Comparison of ENCODE assay signal across 9 mouse cellular contexts in genomic region chr5:24446630-24447029, GRCm38 (mm10). TPM values are rescaled to one million over a fixed set of nuclear protein-coding genes. Genes with fewer than 3 reads are reported as not detected.
DNase-seq lines count a peak whose midpoint lies in the region; ATAC-seq and TF ChIP-seq lines count a peak whose summit lies in the region.
"Had no signal": no experiment of that assay in that cellular context is flagged by ENCODE, and none has a peak within 500 bp of the region (broad histone marks: within the 10 kb centered on the region; RNA-seq: fewer than 3 reads in every experiment).

No protein-coding gene starts in this region.

- no peak for DNase-seq in lung, embryonic 14.5 days
- DNase-seq in lung, adult 18-20 months: no peak
- no peak for DNase-seq in B cell, adult 2 months
- no peak for DNase-seq in spleen, postnatal 10 days (ENCODE audit: low spot score in 2 of 2)
- DNase-seq: layer of hippocampus, adult 9-11 months had no signal

- H3K27me3 ChIP-seq in erythroblast, embryonic 14.5 days (ENCODE audit: control insufficient read depth): no peaks in the 10 kb centered on the region
- H3K27me3 ChIP-seq in lung, embryonic 14.5 days (ENCODE audit: insufficient read depth, low read length): no peaks in the 10 kb centered on the region
- H3K27me3 ChIP-seq in intestine, postnatal 0 days (replicated peaks; ENCODE audit: control insufficient read depth, insufficient read depth, low read length): no peaks in the 10 kb centered on the region
- H3K27me3 ChIP-seq in myocyte (ENCODE audit: control insufficient read depth, insufficient read depth, insufficient read length): no peaks in the 10 kb centered on the region

- TF ChIP-seq POLR2A in myocyte (IDR thresholded peaks at IDR 0.05; ENCODE audit: insufficient read length, low read depth): no peak

- no peak for TF ChIP-seq CTCF in lung, embryonic 14.5 days (IDR thresholded peaks at IDR 0.05; ENCODE audit: low read depth)
- TF ChIP-seq CTCF in intestine, postnatal 0 days (IDR thresholded peaks at IDR 0.05; ENCODE audit: low read depth): no peak

- H3K4me1 ChIP-seq in erythroblast, embryonic 14.5 days (ENCODE audit: control insufficient read depth): peaks cover 76% of the 10 kb centered on the region
- peaks cover 20% of the 10 kb centered on the region for H3K4me1 ChIP-seq in lung, embryonic 14.5 days (ENCODE audit: insufficient read depth)
- 0 out of 2 replicates have a peak, but pooled peaks cover 17% of the 10 kb centered on the region for H3K4me1 ChIP-seq in intestine, postnatal 0 days (replicated peaks; ENCODE audit: control insufficient read depth, insufficient read depth, low read length)

- H3K79me2 ChIP-seq in myocyte (ENCODE audit: control insufficient read depth, insufficient read depth): peaks cover 14% of the 10 kb centered on the region

- no peaks in the 10 kb centered on the region for H3K9me3 ChIP-seq in erythroblast, embryonic 14.5 days (ENCODE audit: control insufficient read depth, low read length)
- H3K9me3 ChIP-seq in lung, embryonic 14.5 days (ENCODE audit: low read depth, low read length): no peaks in the 10 kb centered on the region
- no peaks in the 10 kb centered on the region for H3K9me3 ChIP-seq in intestine, postnatal 0 days (ENCODE audit: control insufficient read depth)

- no peak overlapping the region for H3K27ac ChIP-seq in lung, embryonic 14.5 days (ENCODE audit: low read depth)
- H3K27ac ChIP-seq in intestine, postnatal 0 days (ENCODE audit: low read depth, low read length): no peak overlapping the region

- H3ac ChIP-seq in myocyte (ENCODE audit: control insufficient read depth, insufficient read length): no peak overlapping the region

- peaks cover 24% of the 10 kb centered on the region for H3K36me3 ChIP-seq in erythroblast, embryonic 14.5 days (ENCODE audit: control insufficient read depth)
- H3K36me3 ChIP-seq in lung, embryonic 14.5 days (ENCODE audit: insufficient read depth): peaks cover 18% of the 10 kb centered on the region
- H3K36me3 ChIP-seq in intestine, postnatal 0 days (ENCODE audit: control insufficient read depth, insufficient read depth): peaks cover 19% of the 10 kb centered on the region; the same call in 1 of the 2 replicates
- H3K36me3 ChIP-seq in myocyte (ENCODE audit: control insufficient read depth, insufficient read depth): peaks cover 8% of the 10 kb centered on the region

- peak overlapping the region; percentile 74; the same call in 1 of the 2 replicates for H3K4me2 ChIP-seq in lung, embryonic 14.5 days
- H3K4me2 ChIP-seq in intestine, postnatal 0 days (replicated peaks; ENCODE audit: low read depth): peak overlapping the region; percentile 69; the same call in 1 of the 2 replicates
- peak overlapping the region; percentile 86 for H3K4me2 ChIP-seq in myocyte (ENCODE audit: low read depth)

- peak overlapping the region; percentile 75 for H3K4me3 ChIP-seq in erythroblast, embryonic 14.5 days (replicated peaks)
- H3K4me3 ChIP-seq in lung, embryonic 14.5 days (ENCODE audit: low read depth, low read length): no peak overlapping the region
- no peak overlapping the region for H3K4me3 ChIP-seq in intestine, postnatal 0 days (ENCODE audit: low read depth, low read length)
- H3K4me3 ChIP-seq in myocyte: peak overlapping the region; percentile 26

- no peak overlapping the region for H3K9ac ChIP-seq in lung, embryonic 14.5 days
- H3K9ac ChIP-seq in intestine, postnatal 0 days (ENCODE audit: low read depth, low read length): no peak overlapping the region

- 85% methylated on average over 7 of the region's 7 CpGs for WGBS in lung, embryonic 14.5 days
- 89% methylated on average over 7 of the region's 7 CpGs for WGBS in intestine, postnatal 0 days

- ATAC-seq in erythroblast, adult 5-6 weeks (replicated peaks; ENCODE audit: low FRiP score, poor library complexity, severe bottlenecking): no peak
- ATAC-seq in lung, embryonic 14.5 days (ENCODE audit: insufficient read depth): no peak
- no peak for ATAC-seq in intestine, postnatal 0 days

TF ChIP-seq in myocyte, 11 proteins besides CTCF, POLR2A, EP300 and RAD21:
- no peak for TF ChIP-seq MYOD1 (IDR thresholded peaks at IDR 0.05; ENCODE audit: control insufficient read depth in 1 of 3, insufficient read length in 2 of 3, low read depth in 2 of 3)
- TF ChIP-seq E2F4 (IDR thresholded peaks at IDR 0.05; ENCODE audit: insufficient read depth): no peak
- no peak for TF ChIP-seq TCF3 (IDR thresholded peaks at IDR 0.05; ENCODE audit: insufficient read length, low read depth)
- no peak for TF ChIP-seq MAX (IDR thresholded peaks at IDR 0.05; ENCODE audit: low read depth)
- no peak for TF ChIP-seq MYOG (IDR thresholded peaks at IDR 0.05; ENCODE audit: control insufficient read depth in 1 of 3, insufficient read depth in 1 of 3, insufficient read length in 2 of 3, low read depth in 2 of 3)
- TF ChIP-seq POLR2AphosphoS2 (IDR thresholded peaks at IDR 0.05; ENCODE audit: insufficient read length, low read depth): no peak
- no peak for TF ChIP-seq SRF (IDR thresholded peaks at IDR 0.05; ENCODE audit: control insufficient read depth, insufficient read length, low read depth)
- no peak for TF ChIP-seq CEBPB (IDR thresholded peaks at IDR 0.05; ENCODE audit: insufficient read depth, poor library complexity, severe bottlenecking)
- no peak for TF ChIP-seq USF1 (IDR thresholded peaks at IDR 0.05; ENCODE audit: low read depth)
- no peak for TF ChIP-seq REST (IDR thresholded peaks at IDR 0.05; ENCODE audit: insufficient read depth, insufficient read length)
- TF ChIP-seq TCF12 (IDR thresholded peaks at IDR 0.05; ENCODE audit: insufficient read depth, poor library complexity, severe bottlenecking): no peak

RNA-seq across cellular contexts. Expression of gene Tmub1, which starts 1.0 kb away (rescaled TPM):
- 2.3 and 2.8 TPM in 2 replicates for polyA plus RNA-seq in erythroblast, embryonic 14.5 days (2012)
- 2.9 and 3.7 TPM in 2 replicates for total RNA-seq in erythroblast, adult 5-6 weeks (2015; ENCODE audit: low replicate concordance)
- total RNA-seq in erythroblast, adult 5-6 weeks (2017; ENCODE audit: low replicate concordance): 2.0 and 4.3 TPM in 2 replicates
- 14.2 and 15.7 TPM in 2 replicates for polyA plus RNA-seq in lung, embryonic 14.5 days (2014; fragmentation: Nextera tagmentation; extraction: Ambion mirVana)
- 27.5 and 28.8 TPM in 2 replicates for polyA plus RNA-seq in intestine, postnatal 0 days (2015; fragmentation: Nextera tagmentation; extraction: Ambion mirVana)
- polyA plus RNA-seq in myocyte (2012; fragmentation: generic; extraction: Trizol): 14.2 TPM

RNA-seq across cellular contexts. Expression of gene Fastk, which starts 1.5 kb away (rescaled TPM):
- polyA plus RNA-seq in erythroblast, embryonic 14.5 days (2012): 33.0 and 33.8 TPM in 2 replicates
- 9.2 and 25.1 TPM in 2 replicates for total RNA-seq in erythroblast, adult 5-6 weeks (2015; ENCODE audit: low replicate concordance)
- 4.3 and 9.1 TPM in 2 replicates for total RNA-seq in erythroblast, adult 5-6 weeks (2017; ENCODE audit: low replicate concordance)
- polyA plus RNA-seq in lung, embryonic 14.5 days (2014; fragmentation: Nextera tagmentation; extraction: Ambion mirVana): 91.5 and 93.1 TPM in 2 replicates
- 66.8 and 67.0 TPM in 2 replicates for polyA plus RNA-seq in intestine, postnatal 0 days (2015; fragmentation: Nextera tagmentation; extraction: Ambion mirVana)
- 124 TPM for polyA plus RNA-seq in myocyte (2012; fragmentation: generic; extraction: Trizol)

RNA-seq across cellular contexts. Expression of gene Agap3, which starts 5.3 kb away (rescaled TPM):
- 17.2 and 18.9 TPM in 2 replicates for polyA plus RNA-seq in erythroblast, embryonic 14.5 days (2012)
- total RNA-seq in erythroblast, adult 5-6 weeks (2015; ENCODE audit: low replicate concordance): 1.0 and 3.5 TPM in 2 replicates
- 10.5 and 14.5 TPM in 2 replicates for total RNA-seq in erythroblast, adult 5-6 weeks (2017; ENCODE audit: low replicate concordance)
- polyA plus RNA-seq in lung, embryonic 14.5 days (2014; fragmentation: Nextera tagmentation; extraction: Ambion mirVana): 41.7 and 46.5 TPM in 2 replicates
- 14.9 and 16.6 TPM in 2 replicates for polyA plus RNA-seq in intestine, postnatal 0 days (2015; fragmentation: Nextera tagmentation; extraction: Ambion mirVana)
- polyA plus RNA-seq in myocyte (2012; fragmentation: generic; extraction: Trizol): 119 TPM

RNA-seq across cellular contexts. Expression of gene Slc4a2, which starts 23.0 kb away (rescaled TPM):
- polyA plus RNA-seq in erythroblast, embryonic 14.5 days (2012): 1.1 and 2.5 TPM in 2 replicates
- 1.7 and 16.1 TPM in 2 replicates for total RNA-seq in erythroblast, adult 5-6 weeks (2015; ENCODE audit: low replicate concordance)
- total RNA-seq in erythroblast, adult 5-6 weeks (2017; ENCODE audit: low replicate concordance): 6.3 and 15.9 TPM in 2 replicates
- polyA plus RNA-seq in lung, embryonic 14.5 days (2014; fragmentation: Nextera tagmentation; extraction: Ambion mirVana): 29.9 and 35.5 TPM in 2 replicates
- 29.9 and 30.1 TPM in 2 replicates for polyA plus RNA-seq in intestine, postnatal 0 days (2015; fragmentation: Nextera tagmentation; extraction: Ambion mirVana)
- polyA plus RNA-seq in myocyte (2012; fragmentation: generic; extraction: Trizol): 96.4 TPM

RNA-seq across cellular contexts. Expression of gene Cdk5, which starts 23.3 kb away (rescaled TPM):
- polyA plus RNA-seq in erythroblast, embryonic 14.5 days (2012): 0.40 and 0.67 TPM in 2 replicates
- total RNA-seq in erythroblast, adult 5-6 weeks (2015; ENCODE audit: low replicate concordance): 0.58 and 4.2 TPM in 2 replicates
- 2.5 and 3.5 TPM in 2 replicates for total RNA-seq in erythroblast, adult 5-6 weeks (2017; ENCODE audit: low replicate concordance)
- polyA plus RNA-seq in lung, embryonic 14.5 days (2014; fragmentation: Nextera tagmentation; extraction: Ambion mirVana): 33.6 and 35.5 TPM in 2 replicates
- 28.4 and 29.9 TPM in 2 replicates for polyA plus RNA-seq in intestine, postnatal 0 days (2015; fragmentation: Nextera tagmentation; extraction: Ambion mirVana)
- 30.0 TPM for polyA plus RNA-seq in myocyte (2012; fragmentation: generic; extraction: Trizol)

Comparison
In these comparisons a context has a peak if more than half of its experiments do, and no peak if none do; other contexts are left out.
1. H3K4me3 ChIP-seq: peak in erythroblast, embryonic 14.5 days (single experiment) and myocyte (single experiment); none in lung, embryonic 14.5 days (single experiment) and intestine, postnatal 0 days (single experiment).
2. Peak in every context shown above with its lines, with median percentiles within 50 percentile points of each other: H3K4me2 ChIP-seq.